Comparison of ENCODE assay signal across 9 mouse cellular contexts in the genomic region with DNA sequence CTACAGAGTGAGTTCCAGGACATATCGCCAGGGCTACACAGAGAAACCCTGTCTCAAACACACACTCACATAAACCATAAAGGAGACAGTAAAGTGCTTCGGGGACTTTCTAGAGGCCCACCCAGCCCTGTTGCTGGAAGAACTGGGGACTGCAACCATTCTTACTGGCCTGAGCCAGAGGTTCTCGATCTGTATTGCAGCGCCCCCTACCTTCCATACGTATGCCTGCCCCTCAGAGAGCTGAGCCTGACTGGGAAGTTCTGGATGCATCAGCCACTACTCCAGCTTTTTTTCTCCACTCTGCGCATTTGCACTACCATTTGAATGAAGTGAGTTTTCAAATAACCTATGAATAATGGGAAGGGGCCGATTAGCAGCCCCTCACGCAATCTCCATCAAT. TPM values are rescaled to one million over a fixed set of nuclear protein-coding genes. Genes with fewer than 3 reads are reported as not detected.
A peak's percentile ranks its signal among the peaks of the same experiment; 100 is the strongest.
DNase-seq lines count a peak whose midpoint lies in the region; ATAC-seq lines count a peak whose summit lies in the region.
"Had no signal": no experiment of that assay in that cellular context is flagged by ENCODE, and none has a peak within 500 bp of the region (broad histone marks: within the 10 kb centered on the region; RNA-seq: fewer than 3 reads in every experiment).

No protein-coding gene starts in this region.

- ATAC-seq in forebrain, embryonic 14.5 days: no peak
- ATAC-seq in forebrain, embryonic 12.5 days (ENCODE audit: low FRiP score): no peak
- ATAC-seq in liver, embryonic 12.5 days: 0 out of 2 replicates have a peak, but pooled peaks have one; percentile 37
- no peak for ATAC-seq in cerebellum, adult (ENCODE audit: insufficient number of reproducible peaks, low FRiP score, low TSS enrichment)

- no peak overlapping the region for H3K4me2 ChIP-seq in forebrain, embryonic 14.5 days (ENCODE audit: low read length)
- no peak overlapping the region for H3K4me2 ChIP-seq in forebrain, embryonic 12.5 days
- H3K4me2 ChIP-seq in liver, embryonic 12.5 days: no peak overlapping the region
- H3K4me2 ChIP-seq: midbrain, embryonic 12.5 days had no signal

- H3K4me3 ChIP-seq in forebrain, embryonic 14.5 days (ENCODE audit: low read depth, low read length): no peak overlapping the region
- H3K4me3 ChIP-seq in forebrain, embryonic 12.5 days (replicated peaks): no peak overlapping the region
- no peak overlapping the region for H3K4me3 ChIP-seq in liver, embryonic 12.5 days
- H3K4me3 ChIP-seq: midbrain, embryonic 12.5 days had no signal

- H3K9ac ChIP-seq in forebrain, embryonic 14.5 days (ENCODE audit: low read length): no peak overlapping the region
- no peak overlapping the region for H3K9ac ChIP-seq in forebrain, embryonic 12.5 days
- no peak overlapping the region for H3K9ac ChIP-seq in liver, embryonic 12.5 days
- H3K9ac ChIP-seq: midbrain, embryonic 12.5 days had no signal

- no peak overlapping the region for H3K27ac ChIP-seq in forebrain, embryonic 14.5 days (ENCODE audit: low read depth, low read length)
- no peak overlapping the region for H3K27ac ChIP-seq in forebrain, embryonic 12.5 days
- H3K27ac ChIP-seq in liver, embryonic 12.5 days: no peak overlapping the region
- H3K27ac ChIP-seq: midbrain, embryonic 12.5 days had no signal

- no peaks in the 10 kb centered on the region for H3K27me3 ChIP-seq in forebrain, embryonic 14.5 days (replicated peaks; ENCODE audit: control insufficient read depth, insufficient read depth, low read length)
- H3K27me3 ChIP-seq in forebrain, embryonic 12.5 days: no peaks in the 10 kb centered on the region
- H3K27me3 ChIP-seq in liver, embryonic 12.5 days (replicated peaks): peaks cover 12% of the 10 kb centered on the region; the same call in 1 of the 2 replicates
- H3K27me3 ChIP-seq: midbrain, embryonic 12.5 days had no signal

- no peaks in the 10 kb centered on the region for H3K4me1 ChIP-seq in forebrain, embryonic 14.5 days (ENCODE audit: control insufficient read depth, insufficient read depth, low read length)
- H3K4me1 ChIP-seq in forebrain, embryonic 12.5 days: no peaks in the 10 kb centered on the region
- no peaks in the 10 kb centered on the region for H3K4me1 ChIP-seq in liver, embryonic 12.5 days
- H3K4me1 ChIP-seq: midbrain, embryonic 12.5 days had no signal

- H3K9me3 ChIP-seq in forebrain, embryonic 14.5 days (replicated peaks; ENCODE audit: control insufficient read depth, low read length): no peaks in the 10 kb centered on the region
- H3K9me3 ChIP-seq in forebrain, embryonic 12.5 days: no peaks in the 10 kb centered on the region
- H3K9me3 ChIP-seq in liver, embryonic 12.5 days (replicated peaks): no peaks in the 10 kb centered on the region
- H3K9me3 ChIP-seq: midbrain, embryonic 12.5 days had no signal

- H3K36me3 ChIP-seq in forebrain, embryonic 14.5 days (ENCODE audit: control insufficient read depth, insufficient read depth, low read length): no peaks in the 10 kb centered on the region
- H3K36me3 ChIP-seq in forebrain, embryonic 12.5 days (replicated peaks): no peaks in the 10 kb centered on the region
- no peaks in the 10 kb centered on the region for H3K36me3 ChIP-seq in liver, embryonic 12.5 days
- H3K36me3 ChIP-seq: midbrain, embryonic 12.5 days had no signal

- 56% methylated on average over 8 of the region's 8 CpGs for WGBS in forebrain, embryonic 14.5 days
- WGBS in forebrain, embryonic 12.5 days: 61% methylated on average over 8 of the region's 8 CpGs
- WGBS in liver, embryonic 12.5 days (ENCODE audit: insufficient replicate concordance): 45% methylated on average over 8 of the region's 8 CpGs

- DNase-seq in forebrain, embryonic 14.5 days (ENCODE audit: low spot score): peak; percentile 4
- peak; percentile 39 for DNase-seq in 3T3-L1 (ENCODE audit: low read depth, low spot score)
- DNase-seq in R1 (ENCODE audit: low read depth, low spot score): peak; percentile 80
- peak; percentile 51 for DNase-seq in thymus, postnatal 14 days
- no peak for DNase-seq in ovary, postnatal 36 days (ENCODE audit: low spot score)

RNA-seq across cellular contexts. Expression of a gene that starts 13.2 kb away (rescaled TPM):
- 3.8 and 3.9 TPM in 2 replicates for polyA plus RNA-seq in forebrain, embryonic 14.5 days (2014; fragmentation: Nextera tagmentation; extraction: Ambion mirVana)
- polyA plus RNA-seq in forebrain, embryonic 12.5 days (2016; fragmentation: Nextera tagmentation; extraction: Ambion mirVana): 5.2 and 6.1 TPM in 2 replicates
- polyA plus RNA-seq in liver, embryonic 12.5 days (2016; fragmentation: Nextera tagmentation; extraction: Ambion mirVana): 6.4 and 7.3 TPM in 2 replicates

RNA-seq across cellular contexts. Expression of a gene that starts 17.5 kb away (rescaled TPM):
- 0.98 and 1.1 TPM in 2 replicates for polyA plus RNA-seq in forebrain, embryonic 14.5 days (2014; fragmentation: Nextera tagmentation; extraction: Ambion mirVana)
- 0.67 and 0.95 TPM in 2 replicates for polyA plus RNA-seq in forebrain, embryonic 12.5 days (2016; fragmentation: Nextera tagmentation; extraction: Ambion mirVana)
- 0.13 TPM in 1 of 2 replicates, not detected in the other for polyA plus RNA-seq in liver, embryonic 12.5 days (2016; fragmentation: Nextera tagmentation; extraction: Ambion mirVana)

RNA-seq across cellular contexts. Expression of a gene that starts 22.3 kb away (rescaled TPM):
- polyA plus RNA-seq in forebrain, embryonic 14.5 days (2014; fragmentation: Nextera tagmentation; extraction: Ambion mirVana): 11.2 and 13.7 TPM in 2 replicates
- 9.1 and 9.2 TPM in 2 replicates for polyA plus RNA-seq in forebrain, embryonic 12.5 days (2016; fragmentation: Nextera tagmentation; extraction: Ambion mirVana)
- polyA plus RNA-seq in liver, embryonic 12.5 days (2016; fragmentation: Nextera tagmentation; extraction: Ambion mirVana): 8.4 and 10.0 TPM in 2 replicates

RNA-seq across cellular contexts. Expression of a gene that starts 28.2 kb away (rescaled TPM):
- polyA plus RNA-seq in forebrain, embryonic 14.5 days (2014; fragmentation: Nextera tagmentation; extraction: Ambion mirVana): 110 and 119 TPM in 2 replicates
- polyA plus RNA-seq in forebrain, embryonic 12.5 days (2016; fragmentation: Nextera tagmentation; extraction: Ambion mirVana): 48.3 and 48.5 TPM in 2 replicates
- 2.8 and 3.1 TPM in 2 replicates for polyA plus RNA-seq in liver, embryonic 12.5 days (2016; fragmentation: Nextera tagmentation; extraction: Ambion mirVana)

RNA-seq across cellular contexts. Expression of a gene that starts 34.6 kb away (rescaled TPM):
- polyA plus RNA-seq in forebrain, embryonic 14.5 days (2014; fragmentation: Nextera tagmentation; extraction: Ambion mirVana): 39.4 and 64.8 TPM in 2 replicates
- 58.1 and 63.7 TPM in 2 replicates for polyA plus RNA-seq in forebrain, embryonic 12.5 days (2016; fragmentation: Nextera tagmentation; extraction: Ambion mirVana)
- polyA plus RNA-seq in liver, embryonic 12.5 days (2016; fragmentation: Nextera tagmentation; extraction: Ambion mirVana): 22.4 and 22.9 TPM in 2 replicates
